Mouse (Mus musculus): ENCODE measurements around the gene Mamdc4. TPM values are rescaled to one million over a fixed set of nuclear protein-coding genes. Genes with fewer than 3 reads are reported as not detected.

Mamdc4 gene
- total and polyA plus RNA-seq, 2 experiments, result 2.0 to 7.8 TPM

GRCm38 (mm10) chr2:25584856-25585255 is 10.2 kb upstream of the Mamdc4 start:
- WGBS, result 93% methylated on average over 4 of the region's 4 CpGs
- TF ChIP-seq POLR2A (IDR thresholded peaks at IDR 0.05; ENCODE audit: extremely low read depth, insufficient read depth, low read length) (no peak), CTCF (IDR thresholded peaks at IDR 0.05; ENCODE audit: low read depth, low read length) (no peak)
- Histone ChIP-seq H3K4me3 (ENCODE audit: insufficient read depth, low read depth, low read length) (no peak overlapping the region), H3K9ac (ENCODE audit: low read depth, low read length) (no peak overlapping the region), H3K79me2 (ENCODE audit: control insufficient read depth, insufficient read depth, low read length) (no peaks in the 10 kb centered on the region), H3K27ac (replicated peaks; ENCODE audit: insufficient read depth, low read depth, low read length) (no peak overlapping the region), H3K36me3 (ENCODE audit: control insufficient read depth, insufficient read depth, low read length) (peaks cover 11% of the 10 kb centered on the region; the same call in 1 of the 2 replicates), H3K27me3 (ENCODE audit: control insufficient read depth, insufficient read depth, low read length) (peaks cover 1% of the 10 kb centered on the region), H3K4me1 (ENCODE audit: control insufficient read depth, insufficient read depth, low read length) (peaks cover 2% of the 10 kb centered on the region)
- DNase-seq (ENCODE audit: extremely low read depth, low read depth, low spot score), result no peak

GRCm38 (mm10) chr2:25584152-25584551 is 9.5 kb upstream of the Mamdc4 start:
- no peak for DNase-seq (ENCODE audit: extremely low read depth, low read depth, low spot score)
- peaks cover 6% of the 10 kb centered on the region; the same call in 1 of the 2 replicates for H3K36me3 ChIP-seq (ENCODE audit: control insufficient read depth, insufficient read depth, low read length)
- no peak overlapping the region for H3K27ac ChIP-seq (replicated peaks; ENCODE audit: insufficient read depth, low read depth, low read length)

GRCm38 (mm10) chr2:25583571-25583970 is 8.9 kb upstream of the Mamdc4 start:
- H3K79me2 ChIP-seq (ENCODE audit: control insufficient read depth, insufficient read depth, low read length), result no peaks in the 10 kb centered on the region
- H3K4me1 ChIP-seq (ENCODE audit: control insufficient read depth, insufficient read depth, low read length), result peaks cover 2% of the 10 kb centered on the region
- no peak overlapping the region for H3K9ac ChIP-seq (ENCODE audit: low read depth, low read length)
- WGBS, result 80% methylated on average over 4 of the region's 4 CpGs
- no peak for DNase-seq (ENCODE audit: extremely low read depth, low read depth, low spot score)
- H3K4me3 ChIP-seq (ENCODE audit: insufficient read depth, low read depth, low read length), result no peak overlapping the region
- peaks cover 6% of the 10 kb centered on the region; the same call in 1 of the 2 replicates for H3K36me3 ChIP-seq (ENCODE audit: control insufficient read depth, insufficient read depth, low read length)
- H3K27ac ChIP-seq (replicated peaks; ENCODE audit: insufficient read depth, low read depth, low read length), result no peak overlapping the region
- H3K27me3 ChIP-seq (ENCODE audit: control insufficient read depth, insufficient read depth, low read length), result peaks cover 14% of the 10 kb centered on the region
- TF ChIP-seq POLR2A (IDR thresholded peaks at IDR 0.05; ENCODE audit: extremely low read depth, insufficient read depth, low read length) (no peak), CTCF (IDR thresholded peaks at IDR 0.05; ENCODE audit: low read depth, low read length) (no peak)

More at GRCm38 (mm10) chr2:25584152-25584551, 9.5 kb upstream of the Mamdc4 start:
- Histone ChIP-seq H3K27me3 (ENCODE audit: control insufficient read depth, insufficient read depth, low read length) (peaks cover 9% of the 10 kb centered on the region), H3K4me3 (ENCODE audit: insufficient read depth, low read depth, low read length) (no peak overlapping the region), H3K79me2 (ENCODE audit: control insufficient read depth, insufficient read depth, low read length) (no peaks in the 10 kb centered on the region), H3K9ac (ENCODE audit: low read depth, low read length) (no peak overlapping the region), H3K4me1 (ENCODE audit: control insufficient read depth, insufficient read depth, low read length) (peaks cover 2% of the 10 kb centered on the region)
- TF ChIP-seq POLR2A (IDR thresholded peaks at IDR 0.05; ENCODE audit: extremely low read depth, insufficient read depth, low read length), result no peak
- TF ChIP-seq CTCF (IDR thresholded peaks at IDR 0.05; ENCODE audit: low read depth, low read length), result no peak
- 73% methylated on average over 3 of the region's 3 CpGs for WGBS

GRCm38 (mm10) chr2:25583120-25583481 is 8.5 kb upstream of the Mamdc4 start:
- H3K9ac ChIP-seq (ENCODE audit: low read depth, low read length), result no peak overlapping the region
- no peak overlapping the region for H3K27ac ChIP-seq (replicated peaks; ENCODE audit: insufficient read depth, low read depth, low read length)
- 89% methylated on average over 6 of the region's 6 CpGs for WGBS
- peaks cover 2% of the 10 kb centered on the region for H3K4me1 ChIP-seq (ENCODE audit: control insufficient read depth, insufficient read depth, low read length)
- no peak overlapping the region for H3K4me3 ChIP-seq (ENCODE audit: insufficient read depth, low read depth, low read length)
- peaks cover 6% of the 10 kb centered on the region; the same call in 1 of the 2 replicates for H3K36me3 ChIP-seq (ENCODE audit: control insufficient read depth, insufficient read depth, low read length)
- H3K27me3 ChIP-seq (ENCODE audit: control insufficient read depth, insufficient read depth, low read length), result peaks cover 19% of the 10 kb centered on the region
- no peaks in the 10 kb centered on the region for H3K79me2 ChIP-seq (ENCODE audit: control insufficient read depth, insufficient read depth, low read length)
- DNase-seq (ENCODE audit: extremely low read depth, low read depth, low spot score), result no peak
- TF ChIP-seq CTCF (IDR thresholded peaks at IDR 0.05; ENCODE audit: low read depth, low read length) (no peak), POLR2A (IDR thresholded peaks at IDR 0.05; ENCODE audit: extremely low read depth, insufficient read depth, low read length) (no peak)

GRCm38 (mm10) chr2:25582466-25583119 is 7.9 kb upstream of the Mamdc4 start:
- Histone ChIP-seq H3K4me1 (ENCODE audit: control insufficient read depth, insufficient read depth, low read length) (peaks cover 3% of the 10 kb centered on the region), H3K36me3 (ENCODE audit: control insufficient read depth, insufficient read depth, low read length) (peaks cover 6% of the 10 kb centered on the region; the same call in 1 of the 2 replicates), H3K79me2 (ENCODE audit: control insufficient read depth, insufficient read depth, low read length) (no peaks in the 10 kb centered on the region), H3K27me3 (ENCODE audit: control insufficient read depth, insufficient read depth, low read length) (peaks cover 24% of the 10 kb centered on the region), H3K4me3 (ENCODE audit: insufficient read depth, low read depth, low read length) (no peak overlapping the region), H3K9ac (ENCODE audit: low read depth, low read length) (no peak overlapping the region), H3K27ac (replicated peaks; ENCODE audit: insufficient read depth, low read depth, low read length) (no peak overlapping the region)
- TF ChIP-seq POLR2A (IDR thresholded peaks at IDR 0.05; ENCODE audit: extremely low read depth, insufficient read depth, low read length) (no peak), CTCF (IDR thresholded peaks at IDR 0.05; ENCODE audit: low read depth, low read length) (no peak)
- WGBS, result 64% methylated on average over 12 of the region's 12 CpGs
- no peak for DNase-seq (ENCODE audit: extremely low read depth, low read depth, low spot score)

GRCm38 (mm10) chr2:25581901-25582301 is 7.3 kb upstream of the Mamdc4 start:
- Histone ChIP-seq H3K4me1 (ENCODE audit: control insufficient read depth, insufficient read depth, low read length) (peaks cover 5% of the 10 kb centered on the region), H3K27ac (replicated peaks; ENCODE audit: insufficient read depth, low read depth, low read length) (no peak overlapping the region), H3K79me2 (ENCODE audit: control insufficient read depth, insufficient read depth, low read length) (no peaks in the 10 kb centered on the region), H3K36me3 (ENCODE audit: control insufficient read depth, insufficient read depth, low read length) (peaks cover 6% of the 10 kb centered on the region; the same call in 1 of the 2 replicates), H3K27me3 (ENCODE audit: control insufficient read depth, insufficient read depth, low read length) (peaks cover 30% of the 10 kb centered on the region), H3K4me3 (ENCODE audit: insufficient read depth, low read depth, low read length) (no peak overlapping the region), H3K9ac (ENCODE audit: low read depth, low read length) (no peak overlapping the region)
- 29% methylated on average over 6 of the region's 6 CpGs for WGBS
- TF ChIP-seq CTCF (IDR thresholded peaks at IDR 0.05; ENCODE audit: low read depth, low read length) (0 out of 2 replicates have a peak, but pooled peaks have one; percentile 2), POLR2A (IDR thresholded peaks at IDR 0.05; ENCODE audit: extremely low read depth, insufficient read depth, low read length) (no peak)
- no peak for DNase-seq (ENCODE audit: extremely low read depth, low read depth, low spot score)

Data from liver, adult 2 months (tissue).